Mouse (Mus musculus) Patski (cell line): ENCODE data around the gene Ankrd10. TPM values are rescaled to one million over a fixed set of nuclear protein-coding genes. Genes with fewer than 3 reads are reported as not detected.
"Not testable (repeated sequence)": the region's sequence is repeated elsewhere in the genome, so short reads cannot be mapped to it uniquely, and the experiment has no call there.

Experiments
- ATAC-seq: fragments of 100-300 bp; one replicate; pipeline ENCODE4 v1.8.0; 2021
- CTCF ChIA-PET: fragments of 350-600 bp; sonication (Branson Sonifier 250); formaldehyde crosslinking; loops from one replicate; lab custom pipeline; 2022; ENCODE audit warnings: inconsistent platforms; lab: Charles Lee
- POLR2A ChIA-PET: fragments of 350-600 bp; sonication (Branson Sonifier 250); formaldehyde crosslinking; loops from one replicate; lab custom pipeline; 2022; ENCODE audit warnings: antibody characterized with exemption, inconsistent platforms; lab: Charles Lee
- DNase-seq: peaks from one replicate; pipeline ENCODE4 v3.0.0-alpha.2; 2011; ENCODE audit warnings: low read depth, low spot score
- H3K27me3 ChIP-seq: fragments of 371-371 bp; one replicate; pipeline ENCODE4 v1.5.1; 2021
- CTCF ChIP-seq: fragments of 100-300 bp; IDR thresholded peaks from one replicate; pipeline ENCODE4 v1.5.1; 2021
- in situ Hi-C: fragments of 300-500 bp; cut with MboI; formaldehyde crosslinking; loops from 3 replicates; pipeline ENCODE4 v1.11.1; 2018; ENCODE audit warnings: low pct_unique_long_range_greater_than_20kb, mixed read lengths
- polyA plus RNA-seq: library from polyadenylated mRNA; unstranded; gene quantifications from one replicate; pipeline ENCODE4 v1.2.3, GENCODE M21; 2021

Ankrd10 gene
- polyA plus RNA-seq, 1 experiment from 2014 or later, result 78.7 TPM

- H3K27me3 ChIP-seq, result no peaks in the 10 kb centered on the region
- POLR2A ChIA-PET, result interaction anchor here (1.2 kb wide), 1 partner anchor 11 kb away, joined by 3 read pairs; no protein-coding TSS in a partner anchor
- DNase-seq, result no peak
- no peak for ATAC-seq
- CTCF ChIA-PET, result interaction anchor here (1.1 to 1.6 kb wide), 4 partner anchors 9 to 15 kb away, joined by 3 to 6 read pairs (median 3); no protein-coding TSS in a partner anchor
- TF ChIP-seq CTCF, result no peak
- in situ Hi-C loops, result no loop called here
Measured at GRCm38 (mm10) chr8:11586374-11586745, 49.2 kb downstream of the Ankrd10 start.

DNA sequence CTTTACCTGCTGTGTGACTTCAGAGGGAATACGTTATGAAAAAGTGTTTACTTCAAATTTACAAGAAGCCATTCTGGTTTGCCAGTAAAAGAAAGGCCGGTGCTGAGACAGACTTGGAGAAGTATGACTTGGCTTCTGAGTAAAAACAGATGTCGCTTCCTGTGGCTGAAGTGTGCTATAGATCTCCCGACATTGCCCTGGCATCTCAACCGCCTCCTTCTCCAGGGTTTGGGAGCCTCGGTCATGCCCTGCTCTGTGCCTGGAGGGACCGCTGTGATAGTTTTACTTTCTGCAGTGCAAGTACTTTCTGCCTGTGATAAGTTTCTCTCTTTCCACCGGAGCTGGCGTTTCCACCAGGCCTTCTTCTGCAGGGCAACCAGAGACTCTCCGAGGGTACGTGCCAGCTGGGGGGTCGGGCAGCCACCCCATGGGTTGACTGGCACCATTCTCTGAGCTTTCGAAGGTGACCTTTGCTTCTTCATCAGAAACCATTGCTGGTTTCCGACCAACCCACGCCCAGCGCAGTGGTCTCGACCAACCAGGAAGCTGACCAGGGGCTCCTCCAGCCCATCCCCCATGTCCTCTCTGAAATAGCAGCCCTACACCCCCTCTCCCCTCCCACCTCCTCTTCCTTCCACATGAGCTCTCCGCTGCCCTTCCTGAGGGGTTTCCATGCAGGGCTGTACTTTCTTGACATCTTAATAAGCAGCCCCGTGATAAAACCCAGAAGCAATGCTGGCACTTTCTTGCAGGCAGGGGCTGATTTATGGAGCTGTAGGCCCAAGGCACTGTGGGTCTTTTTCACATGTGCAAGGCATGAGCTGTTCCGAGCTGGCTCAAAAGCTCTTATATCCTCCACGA is 49.8 kb downstream of the Ankrd10 start:
- CTCF ChIA-PET, result interaction anchor here (1.1 to 1.6 kb wide), 4 partner anchors 8 to 15 kb away, joined by 3 to 6 read pairs (median 3); no protein-coding TSS in a partner anchor
- TF ChIP-seq CTCF, result no peak

GRCm38 (mm10) chr8:11575604-11576384 is 59.8 kb downstream of the Ankrd10 start:
- ATAC-seq, result no peak
- in situ Hi-C loops, result no loop called here
- no peaks in the 10 kb centered on the region for H3K27me3 ChIP-seq
- TF ChIP-seq CTCF, result no peak
- ChIA-PET CTCF (interaction anchor here (0.9 to 1.0 kb wide), 2 partner anchors 10 to 27 kb away, joined by 3 to 4 read pairs; no protein-coding TSS in a partner anchor), POLR2A (no interaction called here)
- no peak for DNase-seq

More for the DNA sequence above, 49.8 kb downstream of the Ankrd10 start:
- H3K27me3 ChIP-seq, result no peaks in the 10 kb centered on the region
- DNase-seq (no peak), ATAC-seq (no peak)
- in situ Hi-C loops, result no loop called here
- POLR2A ChIA-PET, result interaction anchor here (1.2 kb wide), 1 partner anchor 11 kb away, joined by 3 read pairs; no protein-coding TSS in a partner anchor

GRCm38 (mm10) chr8:11574911-11575603 is 60.5 kb downstream of the Ankrd10 start:
- in situ Hi-C loops, result no loop called here
- DNase-seq (no peak), ATAC-seq (no peak)
- H3K27me3 ChIP-seq, result no peaks in the 10 kb centered on the region
- CTCF ChIA-PET, result interaction anchor here (1.0 kb wide), 1 partner anchor 27 kb away, joined by 4 read pairs; no protein-coding TSS in a partner anchor
- POLR2A ChIA-PET, result interaction anchor here (0.7 kb wide), 1 partner anchor 11 kb away, joined by 3 read pairs; no protein-coding TSS in a partner anchor
- TF ChIP-seq CTCF, result no peak

- ChIA-PET POLR2A (no interaction called here), CTCF (no interaction called here)
- no peak for TF ChIP-seq CTCF
- ATAC-seq (no peak), DNase-seq (no peak)
- in situ Hi-C loops, result no loop called here
- H3K27me3 ChIP-seq, result no peaks in the 10 kb centered on the region
Measured at GRCm38 (mm10) chr8:11572428-11572827, 63.1 kb downstream of the Ankrd10 start.

GRCm38 (mm10) chr8:11571950-11572349 is 63.6 kb downstream of the Ankrd10 start:
- DNase-seq (no peak), ATAC-seq (no peak)
- POLR2A ChIA-PET, result no interaction called here
- CTCF ChIA-PET, result no interaction called here
- no peaks in the 10 kb centered on the region for H3K27me3 ChIP-seq
- TF ChIP-seq CTCF, result no peak
- in situ Hi-C loops, result no loop called here

DNA sequence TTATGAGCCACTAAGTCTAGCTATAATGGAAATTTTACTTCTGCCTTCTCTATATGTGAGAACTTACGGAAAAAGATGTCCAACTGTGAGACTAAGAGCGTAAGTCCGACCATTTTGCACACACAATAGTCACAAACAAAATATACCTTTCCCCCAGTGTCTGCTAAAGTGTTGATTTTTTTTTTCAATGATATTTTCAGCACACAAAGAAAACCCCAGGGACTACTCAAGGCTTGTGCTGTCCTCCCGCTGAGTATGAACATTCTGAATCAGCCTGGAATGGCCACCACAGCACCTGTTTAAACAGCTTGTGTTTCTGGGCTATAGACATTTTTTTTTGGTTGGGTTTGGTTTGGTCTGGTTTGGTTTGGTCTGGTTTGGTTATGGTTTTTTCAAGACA is 64.8 kb downstream of the Ankrd10 start:
- DNase-seq (no peak), ATAC-seq (no peak)
- no peak for TF ChIP-seq CTCF
- POLR2A ChIA-PET, result no interaction called here
- CTCF ChIA-PET, result no interaction called here
- no peaks in the 10 kb centered on the region for H3K27me3 ChIP-seq
- in situ Hi-C loops, result no loop called here

- CTCF ChIA-PET, result interaction anchor here (1.4 kb wide), 1 partner anchor 57 kb away, joined by 3 read pairs; no protein-coding TSS in a partner anchor
- POLR2A ChIA-PET, result no interaction called here
- no peak for TF ChIP-seq CTCF
- DNase-seq, result no peak
- no peak for ATAC-seq
- no peaks in the 10 kb centered on the region for H3K27me3 ChIP-seq
- in situ Hi-C loops, result no loop called here
Measured at GRCm38 (mm10) chr8:11569260-11570097, 66.1 kb downstream of the Ankrd10 start.

DNA sequence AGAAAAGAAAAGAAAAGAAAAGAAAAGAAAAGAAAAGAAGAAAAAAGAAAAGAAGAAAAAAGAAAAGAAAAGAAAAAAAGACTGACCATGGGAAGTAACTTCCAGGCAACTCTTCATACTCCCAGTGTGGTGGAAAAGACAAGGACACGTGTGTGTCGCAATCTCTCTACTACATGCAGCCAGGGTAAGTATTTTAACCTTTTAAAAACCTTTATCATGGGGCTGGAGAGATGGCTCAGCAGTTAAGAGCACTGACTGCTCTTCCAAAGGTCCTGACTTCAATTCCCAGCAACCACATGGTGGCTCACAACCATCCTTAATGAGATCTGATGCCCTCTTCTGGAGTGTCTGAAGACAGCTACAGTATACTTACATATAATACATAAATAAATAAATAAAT is 67.4 kb downstream of the Ankrd10 start:
- H3K27me3 ChIP-seq, POLR2A ChIA-PET, DNase-seq, ATAC-seq, in situ Hi-C loops: not testable (repeated sequence)
- CTCF ChIA-PET, result interaction anchor here (1.4 kb wide), 1 partner anchor 59 kb away, joined by 3 read pairs; no protein-coding TSS in a partner anchor
